Mouse (Mus musculus) MEL (cell line): ENCODE data around the gene Srf. TPM values are rescaled to one million over a fixed set of nuclear protein-coding genes. Genes with fewer than 3 reads are reported as not detected.

Experiments
- DNase-seq: peaks from one replicate; pipeline ENCODE4 v3.0.0; 2011; ENCODE audit warnings: low read depth, low spot score
- H3K27ac ChIP-seq: 2 replicates; pipeline ENCODE4 v1.5.1; 2012; ENCODE audit warnings: low read depth, mild to moderate bottlenecking, control low read depth, low read length, moderate library complexity; ENCODE audit not compliant: control insufficient read depth
- H3K27me3 ChIP-seq, 2 experiments: fragments of 150-350 bp in 1 of 2; sonication (generic) in 1 of 2; 2 replicates each; pipeline ENCODE4 v1.6.1; 2012; ENCODE audit warnings: low read length in 2 of 2, mild to moderate bottlenecking in 2 of 2, improper control_type of control experiment in 1 of 2, moderate library complexity in 1 of 2; ENCODE audit not compliant: insufficient read depth in 2 of 2, control insufficient read depth in 1 of 2
- H3K36me3 ChIP-seq, 2 experiments: 2 replicates each; pipeline ENCODE4 v1.6.1; 2012 to 2014; ENCODE audit warnings: low read length in 2 of 2, improper control_type of control experiment in 1 of 2, inconsistent platforms in 1 of 2, mild to moderate bottlenecking in 1 of 2; ENCODE audit not compliant: insufficient read depth in 2 of 2, control insufficient read depth in 1 of 2
- H3K4me1 ChIP-seq, 2 experiments: fragments of 150-350 bp in 1 of 2; sonication (generic) in 1 of 2; 2 replicates each; pipeline ENCODE4 v1.6.1; 2012; ENCODE audit warnings: low read length in 2 of 2, improper control_type of control experiment in 1 of 2, mild to moderate bottlenecking in 1 of 2; ENCODE audit not compliant: insufficient read depth in 2 of 2, control insufficient read depth in 1 of 2
- H3K4me3 ChIP-seq, 2 experiments: fragments of 150-350 bp in 1 of 2; sonication (generic) in 1 of 2; 2 replicates each; pipeline ENCODE4 v1.5.1; 2012; ENCODE audit warnings: low read depth in 2 of 2, low read length in 2 of 2, mild to moderate bottlenecking in 2 of 2, moderate library complexity in 2 of 2, control low read depth in 1 of 2, improper control_type of control experiment in 1 of 2; ENCODE audit not compliant: control insufficient read depth in 1 of 2, insufficient read depth in 1 of 2
- H3K79me2 ChIP-seq: 2 replicates; pipeline ENCODE4 v1.6.1; 2012; ENCODE audit warnings: mild to moderate bottlenecking, low read length, moderate library complexity; ENCODE audit not compliant: control insufficient read depth, poor library complexity, insufficient read depth
- H3K9ac ChIP-seq: 2 replicates; pipeline ENCODE4 v1.6.1; 2012; ENCODE audit warnings: low read depth, mild to moderate bottlenecking, control low read depth, low read length, moderate library complexity; ENCODE audit not compliant: control insufficient read depth, poor library complexity, severe bottlenecking
- H3K9me3 ChIP-seq: fragments of 150-350 bp; sonication (generic); replicated peaks from 2 replicates; pipeline ENCODE4 v1.6.1; 2012; ENCODE audit warnings: mild to moderate bottlenecking, low read length, improper control_type of control experiment, moderate library complexity; ENCODE audit not compliant: insufficient read depth
- BHLHE40 ChIP-seq: IDR thresholded peaks from 2 replicates; pipeline ENCODE4 v1.6.1; 2012; ENCODE audit warnings: low read depth, mild to moderate bottlenecking, inconsistent platforms, low read length, improper control_type of control experiment, borderline replicate concordance
- E2F4 ChIP-seq: IDR thresholded peaks from 2 replicates; pipeline ENCODE4 v1.6.1; 2011; ENCODE audit warnings: low read depth, low read length, improper control_type of control experiment, borderline replicate concordance
- EP300 ChIP-seq, 2 experiments: IDR thresholded peaks; 2 replicates each; pipeline ENCODE4 v1.6.1; 2011; ENCODE audit warnings: improper control_type of control experiment in 2 of 2, low read length in 2 of 2, low read depth in 1 of 2, mild to moderate bottlenecking in 1 of 2
- HCFC1 ChIP-seq: IDR thresholded peaks from 2 replicates; pipeline ENCODE4 v1.6.1; 2012; ENCODE audit warnings: low read depth, mild to moderate bottlenecking, inconsistent platforms, low read length, improper control_type of control experiment, moderate library complexity
- KAT2A ChIP-seq: conservative IDR thresholded peaks from 2 replicates; pipeline ENCODE4 v1.6.1; 2012; ENCODE audit warnings: low read depth, low read length, improper control_type of control experiment, inconsistent platforms
- MAX ChIP-seq: IDR thresholded peaks from 2 replicates; pipeline ENCODE4 v1.6.1; 2011; ENCODE audit warnings: low read length, improper control_type of control experiment
- MAZ ChIP-seq: IDR thresholded peaks from 2 replicates; pipeline ENCODE4 v1.6.1; 2012; ENCODE audit warnings: low read depth, mild to moderate bottlenecking, inconsistent platforms, low read length, improper control_type of control experiment
- MXI1 ChIP-seq: IDR thresholded peaks from 2 replicates; pipeline ENCODE4 v1.6.1; 2011; ENCODE audit warnings: mild to moderate bottlenecking, low read depth, low read length, improper control_type of control experiment
- POLR2A ChIP-seq, 2 experiments: IDR thresholded peaks; 2 replicates each; pipeline ENCODE4 v1.6.1; 2011 to 2012; ENCODE audit warnings: low read length in 2 of 2, mild to moderate bottlenecking in 2 of 2, control low read depth in 1 of 2, improper control_type of control experiment in 1 of 2, low read depth in 1 of 2, moderate library complexity in 1 of 2; ENCODE audit not compliant: control insufficient read depth in 1 of 2, insufficient read depth in 1 of 2, poor library complexity in 1 of 2
- POLR2AphosphoS5 ChIP-seq: IDR thresholded peaks from 2 replicates; pipeline ENCODE4 v1.6.1; 2012; ENCODE audit warnings: low read depth, borderline replicate concordance, mild to moderate bottlenecking, inconsistent platforms, low read length, moderate library complexity, mixed read lengths
- TBP ChIP-seq: IDR thresholded peaks from 2 replicates; pipeline ENCODE4 v1.8.0; 2011; ENCODE audit warnings: low read depth, low read length, improper control_type of control experiment
- UBTF ChIP-seq: IDR thresholded peaks from 2 replicates; pipeline ENCODE4 v1.6.1; 2012; ENCODE audit warnings: low read depth, mild to moderate bottlenecking, inconsistent platforms, low read length, improper control_type of control experiment, moderate library complexity, borderline replicate concordance; ENCODE audit not compliant: insufficient read depth
- USF2 ChIP-seq, 2 experiments: IDR thresholded peaks; 2 replicates each; pipeline ENCODE4 v1.6.1; 2011 to 2012; ENCODE audit warnings: improper control_type of control experiment in 2 of 2, low read length in 2 of 2, borderline replicate concordance in 1 of 2, inconsistent platforms in 1 of 2, low read depth in 1 of 2, mild to moderate bottlenecking in 1 of 2; ENCODE audit not compliant: insufficient read depth in 1 of 2
- ZNF384 ChIP-seq: IDR thresholded peaks from 2 replicates; pipeline ENCODE4 v1.6.1; 2012; ENCODE audit warnings: low read depth, mild to moderate bottlenecking, inconsistent platforms, low read length, improper control_type of control experiment
- polyA plus RNA-seq, 2 experiments: library from polyadenylated mRNA; stranded (reverse) in 1 of 2; unstranded in 1 of 2; fragments of >175 nt in 1 of 2; fragments of >200 nt in 1 of 2; gene quantifications; 2 replicates each; pipeline versions ENCODE4 v1.2.1 to v1.2.4; 2012; ENCODE audit warnings: low replicate concordance in 2 of 2, low read depth in 1 of 2; ENCODE audit not compliant: insufficient read length in 2 of 2, insufficient read depth in 1 of 2, missing spikeins in 1 of 2
- total RNA-seq: library from RNA; depleted of rRNA; stranded (reverse); fragments of 300-350 nt; gene quantifications from 2 replicates; pipeline ENCODE4 v1.2.3, GENCODE M21; 2012

The Srf gene
- total and polyA plus RNA-seq, 3 experiments: 43.9 to 114 TPM; not detected in 1

- TF ChIP-seq MAX: peak; percentile 69
These were observed 42.0 kb upstream of the Srf start (continued) for GRCm38 (mm10) chr17:46597956-46598355.

GRCm38 (mm10) chr17:46595336-46595735, 39.4 kb upstream of the Srf start:
- TF ChIP-seq HCFC1 (no peak), USF2 (IDR thresholded peaks at IDR 0.05; ENCODE audit: borderline replicate concordance in 1 of 2, insufficient read depth in 1 of 2, low read depth in 1 of 2, low read length in 2 of 2) (no peak), BHLHE40 (no peak), POLR2AphosphoS5 (no peak), POLR2A (IDR thresholded peaks at IDR 0.05; ENCODE audit: control insufficient read depth in 1 of 2, insufficient read depth in 1 of 2, low read depth in 1 of 2, low read length in 2 of 2, poor library complexity in 1 of 2) (no peak), TBP (no peak), ZNF384 (no peak)
- Histone ChIP-seq H3K4me1 (no peaks in the 10 kb centered on the region; a peak in 1 of 4 replicates), H3K79me2 (no peaks in the 10 kb centered on the region), H3K27ac (no peak overlapping the region), H3K27me3 (no peaks in the 10 kb centered on the region), H3K9me3 (no peaks in the 10 kb centered on the region), H3K9ac (no peak overlapping the region), H3K4me3 (no peak overlapping the region), H3K36me3 (no peaks in the 10 kb centered on the region)
- no peak for DNase-seq

DNA sequence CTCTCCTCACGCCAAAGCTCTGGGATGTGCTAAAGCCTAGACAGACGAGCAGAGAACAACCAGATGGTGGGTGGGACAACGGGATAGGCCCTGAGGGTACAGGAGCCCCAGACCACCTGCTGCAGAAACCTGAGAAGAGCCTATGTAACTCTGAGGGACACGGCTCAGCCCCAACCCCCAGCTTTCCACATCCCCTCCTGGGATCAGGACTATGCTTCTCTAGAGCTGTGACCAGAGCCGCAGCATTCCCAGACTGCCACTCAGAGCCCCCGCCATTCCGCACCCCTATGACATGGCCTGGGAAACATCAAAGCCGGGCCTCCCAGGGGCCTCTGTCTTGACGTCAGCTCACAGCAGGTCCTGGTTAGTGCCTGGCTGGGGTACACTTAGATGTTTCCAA, 38.6 kb upstream of the Srf start:
- no peak for DNase-seq
- Histone ChIP-seq H3K9me3 (no peaks in the 10 kb centered on the region), H3K4me1 (peaks cover 0 to 4% of the 10 kb centered on the region in 2 experiments; a peak in 3 of 4 replicates), H3K27me3 (no peaks in the 10 kb centered on the region), H3K36me3 (peaks cover 0 to 1% of the 10 kb centered on the region in 2 experiments; a peak in 1 of 4 replicates), H3K9ac (no peak overlapping the region), H3K79me2 (no peaks in the 10 kb centered on the region), H3K4me3 (no peak overlapping the region), H3K27ac (no peak overlapping the region)
- no peak for TF ChIP-seq KAT2A
- no peak for TF ChIP-seq BHLHE40
- TF ChIP-seq UBTF: no peak

GRCm38 (mm10) chr17:46593124-46593523, 37.1 kb upstream of the Srf start:
- no peak for TF ChIP-seq E2F4
- no peak for TF ChIP-seq UBTF
- TF ChIP-seq EP300 (IDR thresholded peaks at IDR 0.05; ENCODE audit: low read depth in 1 of 2, low read length in 2 of 2): no peak
- no peak for TF ChIP-seq MXI1
- no peak for TF ChIP-seq MAZ
- H3K4me3 ChIP-seq: no peak overlapping the region
- H3K27ac ChIP-seq: no peak overlapping the region
- no peaks in the 10 kb centered on the region for H3K79me2 ChIP-seq
- H3K27me3 ChIP-seq: no peaks in the 10 kb centered on the region
- H3K36me3 ChIP-seq: peaks cover 0 to 6% of the 10 kb centered on the region in 2 experiments; a peak in 1 of 4 replicates
- no peaks in the 10 kb centered on the region for H3K9me3 ChIP-seq
- no peak overlapping the region for H3K9ac ChIP-seq
- DNase-seq: no peak
- H3K4me1 ChIP-seq: peaks cover 7 to 12% of the 10 kb centered on the region in 2 experiments
